Mouse (Mus musculus) ES-E14 (cell line): ENCODE results near the gene Ipo4.

Experiments
- CHD2 ChIP-seq: IDR thresholded peaks from 2 replicates; pipeline ENCODE4 v1.6.1; 2014; ENCODE audit warnings: mild to moderate bottlenecking, low read depth, low read length, inconsistent platforms
- ZC3H11A ChIP-seq: IDR thresholded peaks from 2 replicates; pipeline ENCODE4 v1.6.1; 2012; ENCODE audit warnings: low read depth, mild to moderate bottlenecking, inconsistent platforms, low read length, borderline replicate concordance

DNA sequence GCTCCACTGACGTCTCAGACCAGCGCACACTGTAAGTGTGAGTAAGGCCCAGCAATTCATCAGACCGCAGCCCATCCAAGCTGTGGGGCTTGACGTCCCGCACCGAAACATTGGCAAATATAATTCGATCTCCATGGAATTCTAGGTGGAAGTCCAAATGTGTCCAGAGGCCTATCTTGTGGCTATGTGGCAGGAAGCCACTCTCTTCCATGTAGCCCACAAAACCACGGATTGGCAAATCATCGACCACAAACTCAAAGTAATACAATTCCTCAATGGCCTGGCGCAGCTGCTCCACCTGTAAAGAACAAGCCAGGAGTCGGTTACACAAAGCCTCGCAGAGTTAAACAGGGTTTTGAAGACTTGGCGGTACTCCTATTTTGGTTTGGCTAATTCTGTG, 5.5 kb upstream of the Ipo4 start:
- TF ChIP-seq CHD2: no peak
- TF ChIP-seq ZC3H11A: no peak
